Mouse (Mus musculus): ENCODE measurements at regions not wholly inside any gene's neighbourhood (a gene's known extent, or its start where the extent isn't known, plus 50 kb on each side); places are given as distances from the start of the nearest gene placed in this dataset.

DNA sequence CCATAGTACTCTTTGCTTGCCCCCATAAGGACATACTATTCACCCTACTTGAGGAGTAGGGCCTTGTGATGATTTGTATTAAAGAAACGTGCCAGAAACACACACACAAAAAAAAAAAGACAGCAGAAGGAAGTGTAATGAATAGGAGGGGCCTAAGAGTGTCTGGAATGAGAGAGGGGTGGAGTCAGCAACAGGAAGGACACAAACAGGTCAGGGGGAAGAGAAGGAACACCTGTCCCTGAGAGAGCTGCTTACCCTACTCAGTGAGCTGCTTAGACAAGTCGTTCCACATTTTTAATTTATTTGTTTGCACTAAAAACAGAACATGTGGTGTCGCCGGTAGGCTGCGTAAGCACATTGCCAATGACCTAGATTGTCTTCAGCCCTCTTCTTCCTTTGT is 642.2 kb upstream of the Cited2 start:
- TF ChIP-seq CTCF (conservative IDR thresholded peaks at IDR 0.05; ENCODE audit: low read length) (no peak), NANOG (IDR thresholded peaks at IDR 0.05; ENCODE audit: borderline replicate concordance, low read length) (no peak)
